Mouse (Mus musculus) bone marrow, adult 2 months (tissue): ENCODE measurements around the gene Parp9. TPM values are rescaled to one million over a fixed set of nuclear protein-coding genes. Genes with fewer than 3 reads are reported as not detected.

Experiments used
- H3K27ac ChIP-seq: fragments of 200-500 bp; 2 replicates; pipeline ENCODE4 v1.5.1; 2012; ENCODE audit warnings: low read depth, mild to moderate bottlenecking, control low read depth, inconsistent platforms, low read length; ENCODE audit not compliant: control insufficient read depth, poor library complexity, insufficient read depth
- H3K4me1 ChIP-seq: fragments of 200-500 bp; 2 replicates; pipeline ENCODE4 v1.6.1; 2011; ENCODE audit warnings: low read length; ENCODE audit not compliant: control insufficient read depth, insufficient read depth
- H3K4me3 ChIP-seq: fragments of 200-500 bp; replicated peaks from 2 replicates; pipeline ENCODE3; 2011; ENCODE audit warnings: mild to moderate bottlenecking, low read depth, low read length, control low read depth; ENCODE audit not compliant: control insufficient read depth
- CTCF ChIP-seq: fragments of 200-500 bp; IDR thresholded peaks from 2 replicates; pipeline ENCODE4 v1.5.1; 2011; ENCODE audit warnings: low read length, control low read depth; ENCODE audit not compliant: control insufficient read depth, insufficient read depth
- POLR2A ChIP-seq: fragments of 200-500 bp; IDR thresholded peaks from 2 replicates; pipeline ENCODE4 v1.6.1; 2011; ENCODE audit warnings: low read depth, mild to moderate bottlenecking, control low read depth, low read length, borderline replicate concordance; ENCODE audit not compliant: control insufficient read depth
- WGBS: fragments of 180-500 bp; shearing (Covaris S2); methylation state at CpG from one replicate; pipeline ENCODE4 v1.1.7; 2018; 5-methylcytosine and 5-hydroxymethylcytosine counted together
- polyA plus RNA-seq: library from polyadenylated mRNA; stranded (reverse); fragments of >200 nt; gene quantifications from 2 replicates; pipeline ENCODE4 v1.2.4, GENCODE M21; 2011; ENCODE audit warnings: low replicate concordance; ENCODE audit not compliant: missing spikeins, insufficient read depth, insufficient read length

The Parp9 gene
- polyA plus RNA-seq, 1 experiment, result 18.7 TPM

GRCm38 (mm10) chr16:36008396-36008795, 70.1 kb downstream of the Parp9 start:
- no peak overlapping the region for H3K4me3 ChIP-seq
- no peaks in the 10 kb centered on the region for H3K4me1 ChIP-seq
- H3K27ac ChIP-seq, result no peak overlapping the region
- TF ChIP-seq POLR2A (no peak), CTCF (no peak)
- 89% methylated on average over 3 of the region's 3 CpGs for WGBS

GRCm38 (mm10) chr16:36016335-36016734, 78.1 kb downstream of the Parp9 start:
- 86% methylated on average over 1 of the region's 1 CpGs for WGBS
- Histone ChIP-seq H3K4me3 (no peak overlapping the region), H3K4me1 (no peaks in the 10 kb centered on the region), H3K27ac (no peak overlapping the region)
- TF ChIP-seq POLR2A (no peak), CTCF (no peak)

Other genes starting within 250 kb of the Parp9 start
- 6.5 and 14.0 TPM in 2 replicates for gene Dirc2, start 169.1 kb upstream of the Parp9 start, polyA plus RNA-seq
- 15.1 and 20.2 TPM in 2 replicates for gene Hspbap1, start 168.1 kb upstream of the Parp9 start, polyA plus RNA-seq
- 8.5 and 17.2 TPM in 2 replicates for gene Parp14, start 66.9 kb upstream of the Parp9 start, polyA plus RNA-seq
- 5.5 and 9.2 TPM in 2 replicates for gene Dtx3l, start 681 bp downstream of the Parp9 start, polyA plus RNA-seq
- gene Kpna1, start 40.3 kb downstream of the Parp9 start, polyA plus RNA-seq, result 26.7 and 48.3 TPM in 2 replicates
- gene Wdr5b, start 102.7 kb downstream of the Parp9 start, polyA plus RNA-seq, result 4.7 and 7.3 TPM in 2 replicates
- 30.9 and 65.6 TPM in 2 replicates for gene Fam162a, start 133.1 kb downstream of the Parp9 start, polyA plus RNA-seq
- gene Ccdc58, start 133.2 kb downstream of the Parp9 start, polyA plus RNA-seq, result 18.8 and 52.8 TPM in 2 replicates
- gene Csta1, start 192.8 kb downstream of the Parp9 start, polyA plus RNA-seq, result not detected in 2 replicates
- 27.1 and 73.8 TPM in 2 replicates for gene Stfa2l1, start 218.3 kb downstream of the Parp9 start, polyA plus RNA-seq
- 31.2 and 55.2 TPM in 2 replicates for gene Gm5483, start 245.7 kb downstream of the Parp9 start, polyA plus RNA-seq